In the genomic region with DNA sequence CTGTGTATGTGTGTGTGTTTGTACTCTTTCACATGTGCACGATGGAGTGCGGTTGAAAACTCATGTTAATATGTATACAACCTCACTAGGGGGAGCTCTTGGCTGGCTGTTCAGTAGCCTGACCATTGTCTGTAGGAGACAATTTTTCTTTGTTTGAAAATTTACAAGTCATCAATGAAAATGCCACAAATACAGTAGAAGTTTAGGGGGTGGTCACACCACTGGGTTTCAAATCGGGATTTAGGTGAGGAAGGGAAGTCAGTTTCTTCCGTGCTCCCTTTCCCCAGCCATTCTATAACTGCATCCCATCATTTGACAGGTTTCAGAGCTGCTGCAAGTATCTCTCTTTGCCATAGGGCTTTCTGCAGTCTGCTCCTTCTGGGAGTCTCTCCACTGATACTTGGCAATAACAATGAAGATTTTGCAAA, we compare ENCODE assay signal across 8 mouse cellular contexts.
A peak's percentile ranks its signal among the peaks of the same experiment; 100 is the strongest.
DNase-seq lines count a peak whose midpoint lies in the region; ATAC-seq lines count a peak whose summit lies in the region.

No protein-coding gene starts in this region.

- no peaks in the 10 kb centered on the region for H3K9me3 ChIP-seq in intestine, embryonic 14.5 days (ENCODE audit: control insufficient read depth, low read length)
- H3K9me3 ChIP-seq in midbrain, embryonic 14.5 days (ENCODE audit: control insufficient read depth, low read length) = no peaks in the 10 kb centered on the region

- WGBS in intestine, embryonic 14.5 days = 5% methylated on average over 4 of the region's 4 CpGs
- 1% methylated on average over 4 of the region's 4 CpGs for WGBS in midbrain, embryonic 14.5 days

- H3K4me3 ChIP-seq in intestine, embryonic 14.5 days (ENCODE audit: low read depth, low read length) = no peak overlapping the region
- 0 out of 2 replicates have a peak overlapping the region, but pooled peaks have one; percentile 1 for H3K4me3 ChIP-seq in midbrain, embryonic 14.5 days (replicated peaks; ENCODE audit: low read depth, low read length)

- H3K4me2 ChIP-seq in intestine, embryonic 14.5 days (ENCODE audit: low read length) = peak overlapping the region; percentile 40
- peak overlapping the region; percentile 37 for H3K4me2 ChIP-seq in midbrain, embryonic 14.5 days (ENCODE audit: low read length)

- no peak for ATAC-seq in CD4-positive, CD25-positive, alpha-beta regulatory T cell, adult 4 months
- no peak for ATAC-seq in intestine, embryonic 14.5 days (replicated peaks; ENCODE audit: low FRiP score, low TSS enrichment, low read depth)
- peak; percentile 77 for ATAC-seq in midbrain, embryonic 14.5 days (ENCODE audit: low FRiP score, low TSS enrichment)
- ATAC-seq in megakaryocyte, adult 5-6 weeks (ENCODE audit: poor library complexity, severe bottlenecking) = no peak

- no peak overlapping the region for H3K27ac ChIP-seq in intestine, embryonic 14.5 days (ENCODE audit: low read depth)
- peak overlapping the region; percentile 85 for H3K27ac ChIP-seq in midbrain, embryonic 14.5 days (replicated peaks; ENCODE audit: low read depth, low read length)

- intact Hi-C loops in left cerebral cortex, postnatal 10 days (cut with DNase I) = loop anchor here (5.0 to 10.0 kb wide), 3 partner anchors 294 to 1896 kb away; no protein-coding TSS in a partner anchor

- H3K9ac ChIP-seq in intestine, embryonic 14.5 days (ENCODE audit: low read length) = no peak overlapping the region
- H3K9ac ChIP-seq in midbrain, embryonic 14.5 days (replicated peaks; ENCODE audit: low read length) = peak overlapping the region; percentile 13; the same call in 1 of the 2 replicates

- H3K4me1 ChIP-seq in intestine, embryonic 14.5 days (replicated peaks; ENCODE audit: control insufficient read depth, insufficient read depth, low read length) = peaks cover 6% of the 10 kb centered on the region; the same call in 1 of the 2 replicates
- H3K4me1 ChIP-seq in midbrain, embryonic 14.5 days (ENCODE audit: control insufficient read depth, insufficient read depth, low read length) = peaks cover 37% of the 10 kb centered on the region

- H3K36me3 ChIP-seq in intestine, embryonic 14.5 days (ENCODE audit: control insufficient read depth, insufficient read depth, low read length) = no peaks in the 10 kb centered on the region
- no peaks in the 10 kb centered on the region for H3K36me3 ChIP-seq in midbrain, embryonic 14.5 days (ENCODE audit: control insufficient read depth, insufficient read depth, low read length)

- no peaks in the 10 kb centered on the region for H3K27me3 ChIP-seq in intestine, embryonic 14.5 days (replicated peaks; ENCODE audit: control insufficient read depth, insufficient read depth, low read length)
- H3K27me3 ChIP-seq in midbrain, embryonic 14.5 days (ENCODE audit: control insufficient read depth, insufficient read depth, low read length) = no peaks in the 10 kb centered on the region

- peak; percentile 1 for DNase-seq in CD4-positive, CD25-positive, alpha-beta regulatory T cell, adult 2 months (ENCODE audit: low read depth, low spot score)
- peak; percentile 56 for DNase-seq in cerebellum, adult 9-10 months
- DNase-seq in frontal cortex, adult 2 months (ENCODE audit: extremely low spot score in 1 of 2, low spot score in 1 of 2) = peak; percentile 40 to 85
- peak; percentile 65 for DNase-seq in intestine, embryonic 14.5 days (ENCODE audit: low spot score)
- peak; percentile 52 to 68 for DNase-seq in left cerebral cortex, postnatal 10 days (ENCODE audit: extremely low spot score in 1 of 2, low spot score in 2 of 2)
- DNase-seq in midbrain, embryonic 14.5 days = peak; percentile 94

Comparison
In these comparisons a context has a peak if more than half of its experiments do, and no peak if none do; other contexts are left out.
1. DNase-seq: peak in every context shown above with its lines; median percentile 94 in midbrain, embryonic 14.5 days; 65 in intestine, embryonic 14.5 days; 62 in frontal cortex, adult 2 months; 60 in left cerebral cortex, postnatal 10 days; 56 in cerebellum, adult 9-10 months; 1 in CD4-positive, CD25-positive, alpha-beta regulatory T cell, adult 2 months.